Mouse (Mus musculus) CH12.LX (cell line): ENCODE measurements around the gene Det1. TPM values are rescaled to one million over a fixed set of nuclear protein-coding genes. Genes with fewer than 3 reads are reported as not detected.

Experiments
- DNase-seq: peaks from one replicate; pipeline ENCODE4 v3.0.0-alpha.2; 2013; ENCODE audit errors: extremely low read depth
- H3K27ac ChIP-seq: 2 replicates; pipeline ENCODE4 v1.5.1; 2012; ENCODE audit warnings: low read depth, mild to moderate bottlenecking, control low read depth, moderate library complexity; ENCODE audit not compliant: insufficient read depth
- H3K27me3 ChIP-seq: replicated peaks from 2 replicates; pipeline ENCODE3; 2012; ENCODE audit warnings: inconsistent platforms
- H3K36me3 ChIP-seq, 2 experiments: replicated peaks in 1 of 2; 2 replicates each; pipeline versions ENCODE3 to v1.6.1; 2012; ENCODE audit warnings: inconsistent platforms in 1 of 2, low read length in 1 of 2, mild to moderate bottlenecking in 1 of 2, mixed read lengths in 1 of 2, moderate library complexity in 1 of 2; ENCODE audit not compliant: control insufficient read depth in 1 of 2, insufficient read depth in 1 of 2
- H3K4me1 ChIP-seq, 2 experiments: 2 replicates each; pipeline ENCODE4 v1.6.1; 2012; ENCODE audit warnings: inconsistent platforms in 1 of 2, moderate library complexity in 1 of 2; ENCODE audit not compliant: insufficient read depth in 2 of 2, control insufficient read depth in 1 of 2
- H3K4me2 ChIP-seq: 2 replicates; pipeline ENCODE4 v1.6.1; 2012; ENCODE audit warnings: low read depth, mild to moderate bottlenecking, control low read depth; ENCODE audit not compliant: poor library complexity, insufficient read depth, severe bottlenecking
- H3K4me3 ChIP-seq, 3 experiments: fragments of 150-350 bp in 1 of 3; sonication (generic) in 1 of 3; replicated peaks in 1 of 3; 2 replicates each; pipeline versions ENCODE3 to v1.5.1; 2011 to 2012; ENCODE audit warnings: low read depth in 2 of 3, low read length in 2 of 3, mild to moderate bottlenecking in 2 of 3, moderate library complexity in 2 of 3, control low read depth in 1 of 3, improper control_type of control experiment in 1 of 3, inconsistent platforms in 1 of 3, mixed read lengths in 1 of 3; ENCODE audit not compliant: poor library complexity in 1 of 3
- H3K79me2 ChIP-seq: replicated peaks from 2 replicates; pipeline ENCODE4 v1.6.1; 2012; ENCODE audit warnings: mild to moderate bottlenecking, moderate library complexity; ENCODE audit not compliant: control insufficient read depth, poor library complexity, insufficient read depth, severe bottlenecking; ENCODE audit errors: extremely low read depth
- H3K9ac ChIP-seq: 2 replicates; pipeline ENCODE4 v1.6.1; 2012; ENCODE audit warnings: low read depth, mild to moderate bottlenecking, control low read depth, moderate library complexity; ENCODE audit not compliant: insufficient read depth
- H3K9me3 ChIP-seq: replicated peaks from 2 replicates; pipeline ENCODE3; 2012; ENCODE audit warnings: low read length, inconsistent platforms, mixed read lengths
- BHLHE40 ChIP-seq: IDR thresholded peaks from 2 replicates; pipeline ENCODE4 v1.6.1; 2011; ENCODE audit warnings: mild to moderate bottlenecking, low read depth, low read length, improper control_type of control experiment
- CHD1 ChIP-seq: IDR thresholded peaks from 2 replicates; pipeline ENCODE4 v1.6.1; 2012; ENCODE audit warnings: low read depth, low read length, improper control_type of control experiment, inconsistent platforms
- E2F4 ChIP-seq: IDR thresholded peaks from 2 replicates; pipeline ENCODE4 v1.6.1; 2011; ENCODE audit warnings: low read depth, low read length, improper control_type of control experiment; ENCODE audit not compliant: insufficient replicate concordance
- ETS1 ChIP-seq: conservative IDR thresholded peaks from 2 replicates; pipeline ENCODE4 v1.6.1; 2012; ENCODE audit warnings: low read depth, mild to moderate bottlenecking, inconsistent platforms, low read length, improper control_type of control experiment, moderate library complexity
- HCFC1 ChIP-seq: IDR thresholded peaks from 2 replicates; pipeline ENCODE4 v1.6.1; 2012; ENCODE audit warnings: low read depth, mild to moderate bottlenecking, inconsistent platforms, low read length, improper control_type of control experiment
- JUND ChIP-seq: conservative IDR thresholded peaks from 2 replicates; pipeline ENCODE4 v1.6.1; 2011; ENCODE audit warnings: low read depth, low read length, improper control_type of control experiment
- MAX ChIP-seq: IDR thresholded peaks from 2 replicates; pipeline ENCODE4 v1.6.1; 2011; ENCODE audit warnings: low read length, improper control_type of control experiment
- MAZ ChIP-seq: IDR thresholded peaks from 2 replicates; pipeline ENCODE4 v1.6.1; 2012; ENCODE audit warnings: low read depth, mild to moderate bottlenecking, inconsistent platforms, low read length, improper control_type of control experiment, moderate library complexity
- MEF2A ChIP-seq: IDR thresholded peaks from 2 replicates; pipeline ENCODE4 v1.6.1; 2014; ENCODE audit warnings: low read depth, mild to moderate bottlenecking, inconsistent platforms, low read length, improper control_type of control experiment, borderline replicate concordance
- MXI1 ChIP-seq: IDR thresholded peaks from 2 replicates; pipeline ENCODE4 v1.6.1; 2011; ENCODE audit warnings: mild to moderate bottlenecking, low read depth, low read length, improper control_type of control experiment
- MYC ChIP-seq: IDR thresholded peaks from 2 replicates; pipeline ENCODE4 v1.6.1; 2011; ENCODE audit warnings: low read depth, mild to moderate bottlenecking, improper control_type of control experiment, low read length
- PAX5 ChIP-seq: IDR thresholded peaks from 2 replicates; pipeline ENCODE4 v1.6.1; 2012; ENCODE audit warnings: low read length, inconsistent platforms, mixed read lengths
- POLR2AphosphoS2 ChIP-seq: IDR thresholded peaks from 2 replicates; pipeline ENCODE4 v1.6.1; 2011; ENCODE audit warnings: low read depth, low read length, improper control_type of control experiment
- SIN3A ChIP-seq: IDR thresholded peaks from 2 replicates; pipeline ENCODE4 v1.6.1; 2012; ENCODE audit warnings: low read length, improper control_type of control experiment, inconsistent platforms
- SMC3 ChIP-seq: IDR thresholded peaks from 2 replicates; pipeline ENCODE4 v1.6.1; 2011; ENCODE audit warnings: low read depth, low read length, improper control_type of control experiment
- TBP ChIP-seq: conservative IDR thresholded peaks from 2 replicates; pipeline ENCODE4 v1.6.1; 2011; ENCODE audit warnings: low read depth, low read length, improper control_type of control experiment
- TCF12 ChIP-seq: IDR thresholded peaks from 2 replicates; pipeline ENCODE4 v1.6.1; 2014; ENCODE audit warnings: low read depth, mild to moderate bottlenecking, inconsistent platforms, low read length, improper control_type of control experiment
- USF1 ChIP-seq: IDR thresholded peaks from 2 replicates; pipeline ENCODE4 v1.6.1; 2014; ENCODE audit warnings: low read depth, mild to moderate bottlenecking, inconsistent platforms, low read length, improper control_type of control experiment
- USF2 ChIP-seq: conservative IDR thresholded peaks from 2 replicates; pipeline ENCODE4 v1.6.1; 2011; ENCODE audit warnings: low read depth, low read length, improper control_type of control experiment
- ZC3H11A ChIP-seq: IDR thresholded peaks from 2 replicates; pipeline ENCODE4 v1.6.1; 2012; ENCODE audit warnings: low read depth, mild to moderate bottlenecking, inconsistent platforms, low read length, improper control_type of control experiment
- ZMIZ1 ChIP-seq: IDR thresholded peaks from 2 replicates; pipeline ENCODE4 v1.6.1; 2012; ENCODE audit warnings: low read depth, mild to moderate bottlenecking, inconsistent platforms, low read length, improper control_type of control experiment
- dilution Hi-C: fragments of 300-500 bp; cut with MboI; formaldehyde crosslinking; loops from 2 replicates; pipeline ENCODE4 v1.14.3; 2020; ENCODE audit warnings: low sequenced_read_pairs; ENCODE audit not compliant: extremely low pct_unique_long_range_greater_than_20kb, extremely low pct_ligation_motif_present
- in situ Hi-C: fragments of 300-500 bp; cut with MboI; formaldehyde crosslinking; loops from 3 replicates; pipeline ENCODE4 v1.14.3; 2019; ENCODE audit warnings: low sequenced_read_pairs, low pct_ligation_motif_present, low pct_unique_long_range_greater_than_20kb, mixed read lengths
- polyA plus RNA-seq: library from polyadenylated mRNA; unstranded; fragments of >175 nt; gene quantifications from 2 replicates; pipeline ENCODE4 v1.2.1, GENCODE M21; 2012; ENCODE audit warnings: low read depth; ENCODE audit not compliant: insufficient read length
- total RNA-seq, 2 experiments: library from RNA; depleted of rRNA; stranded (reverse); fragments of 300-350 nt in 1 of 2; fragments of >200 nt in 1 of 2; gene quantifications; 2 replicates each; pipeline ENCODE4 v1.2.3; 2012 to 2014

Gene Det1
- total and polyA plus RNA-seq, 3 experiments, result 12.2 to 14.3 (median 12.9) TPM

- peaks cover 7% of the 10 kb centered on the region; the same call in 1 of the 2 replicates for H3K79me2 ChIP-seq
- no peak for TF ChIP-seq MAX
- TF ChIP-seq USF2, result no peak
- TF ChIP-seq MXI1, result no peak
- no peak for TF ChIP-seq ETS1
- no peak for TF ChIP-seq TBP
- TF ChIP-seq, all 38 proteins: peak for 0
- peaks cover 48 to 82% of the 10 kb centered on the region in 2 experiments for H3K36me3 ChIP-seq
- H3K27me3 ChIP-seq, result no peaks in the 10 kb centered on the region
- no peaks in the 10 kb centered on the region for H3K9me3 ChIP-seq
- no peak overlapping the region for H3K4me2 ChIP-seq
- no peak for DNase-seq
- H3K4me3 ChIP-seq, result no peak overlapping the region
- no peak overlapping the region for H3K9ac ChIP-seq
- dilution Hi-C loops (no loop called here), in situ Hi-C loops (loop anchor here (25.0 kb wide), 1 partner anchor 299 kb away; no protein-coding TSS in a partner anchor)
- H3K27ac ChIP-seq, result no peak overlapping the region
- H3K4me1 ChIP-seq, result peaks cover 4 to 14% of the 10 kb centered on the region in 2 experiments; a peak in 3 of 4 replicates
Measured at GRCm38 (mm10) chr7:78787793-78788380, 59.2 kb downstream of the Det1 start.

- dilution Hi-C loops, result no loop called here
- in situ Hi-C loops, result loop anchor here (25.0 kb wide), 1 partner anchor 301 kb away; no protein-coding TSS in a partner anchor
- peaks cover 25% of the 10 kb centered on the region for H3K79me2 ChIP-seq
- no peak for TF ChIP-seq SMC3
- no peak for TF ChIP-seq USF1
- no peak for TF ChIP-seq TCF12
- H3K27me3 ChIP-seq, result no peaks in the 10 kb centered on the region
- no peak overlapping the region for H3K4me2 ChIP-seq
- no peaks in the 10 kb centered on the region for H3K9me3 ChIP-seq
- no peak overlapping the region for H3K9ac ChIP-seq
- no peak overlapping the region for H3K27ac ChIP-seq
- no peak for DNase-seq
- peaks cover 4 to 26% of the 10 kb centered on the region in 2 experiments; a peak in 3 of 4 replicates for H3K4me1 ChIP-seq
- peaks cover 31 to 67% of the 10 kb centered on the region in 2 experiments for H3K36me3 ChIP-seq
- H3K4me3 ChIP-seq, result no peak overlapping the region
Measured at GRCm38 (mm10) chr7:78785906-78786305, 61.2 kb downstream of the Det1 start.

- in situ Hi-C loops (loop anchor here (25.0 kb wide), 1 partner anchor 304 kb away; no protein-coding TSS in a partner anchor), dilution Hi-C loops (no loop called here)
- Histone ChIP-seq H3K27ac (peak within 1 kb of the TSS; percentile 11; the same call in 1 of the 2 replicates), H3K9me3 (no peaks in the 10 kb centered on the region), H3K4me3 (peak within 1 kb of the TSS; percentile 80 to 99 (median 93)), H3K79me2 (peaks cover 25% of the 10 kb centered on the region), H3K36me3 (peaks cover 36 to 69% of the 10 kb centered on the region in 2 experiments), H3K4me1 (peaks cover 4 to 26% of the 10 kb centered on the region in 2 experiments; a peak in 3 of 4 replicates), H3K27me3 (no peaks in the 10 kb centered on the region), H3K4me2 (peak within 1 kb of the TSS; percentile 81), H3K9ac (peak within 1 kb of the TSS; percentile 82)
- DNase-seq, result peak; percentile 80
- TF ChIP-seq TBP (peak; percentile 91), MYC (no peak), PAX5 (no peak), MAZ (no peak), SMC3 (no peak), ZMIZ1 (0 out of 2 replicates have a peak, but pooled peaks have one; percentile 40), USF2 (no peak), ZC3H11A (no peak), JUND (no peak), E2F4 (peak; percentile 45; the same call in 1 of the 2 replicates), SIN3A (peak; percentile 66), HCFC1 (peak; percentile 92), POLR2AphosphoS2 (no peak), MEF2A (0 out of 2 replicates have a peak, but pooled peaks have one; percentile 32), BHLHE40 (no peak), CHD1 (peak; percentile 99)
Measured at GRCm38 (mm10) chr7:78782639-78783581, 64.2 kb downstream of the Det1 start, which contains the start of the genes Mrps11 and Mrpl46. Gene Mrps11, plus strand, starts transcription at chr7:78783119. Gene Mrpl46, minus strand, starts transcription at chr7:78783531.
